Mouse (Mus musculus) cerebellum, adult 9-10 months (tissue): ENCODE data around the gene Hunk.

Source experiments
- DNase-seq: peaks from one replicate; pipeline ENCODE4 v3.0.0; 2022

Gene Hunk

DNA sequence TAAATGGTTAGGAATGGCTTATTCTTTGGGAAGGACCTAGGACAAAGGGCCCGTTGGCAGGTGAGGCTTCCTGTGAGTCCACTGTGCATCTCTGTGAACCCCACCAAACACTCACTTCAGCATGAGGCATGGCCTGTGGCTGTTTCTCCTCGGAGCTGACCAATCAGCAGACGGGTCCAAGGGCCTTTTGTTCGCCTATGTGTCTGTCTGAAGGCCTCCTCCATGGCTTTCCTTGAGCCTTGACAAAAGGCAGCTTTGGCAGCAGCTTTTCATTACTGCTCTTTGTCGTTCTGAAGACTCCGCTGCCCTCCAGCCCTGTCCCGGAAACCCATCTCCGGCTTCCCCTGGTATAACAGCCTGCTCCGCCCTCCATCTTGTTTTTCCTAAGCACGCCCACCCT lies 54.8 kb downstream of the Hunk start:
- DNase-seq: no peak

DNA sequence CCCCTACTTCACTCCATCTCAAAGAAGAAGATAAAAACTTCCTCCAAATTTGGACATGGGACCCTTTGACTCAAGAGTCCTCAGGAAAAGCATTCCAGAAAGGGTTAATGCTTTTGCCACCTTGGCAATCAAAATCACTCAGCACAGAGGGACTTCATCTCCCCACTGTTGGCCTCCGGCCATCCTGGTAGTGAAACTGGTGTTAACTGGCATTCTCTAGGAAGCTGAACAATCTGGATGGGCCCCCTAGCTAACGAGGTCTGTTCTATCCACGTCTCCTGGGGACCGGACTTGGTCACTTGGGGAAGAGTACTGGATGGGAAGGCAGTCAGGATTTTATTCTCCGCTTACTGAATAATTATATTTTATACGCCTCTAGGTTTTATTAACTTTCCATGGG lies 57.2 kb downstream of the Hunk start:
- DNase-seq: no peak

DNA sequence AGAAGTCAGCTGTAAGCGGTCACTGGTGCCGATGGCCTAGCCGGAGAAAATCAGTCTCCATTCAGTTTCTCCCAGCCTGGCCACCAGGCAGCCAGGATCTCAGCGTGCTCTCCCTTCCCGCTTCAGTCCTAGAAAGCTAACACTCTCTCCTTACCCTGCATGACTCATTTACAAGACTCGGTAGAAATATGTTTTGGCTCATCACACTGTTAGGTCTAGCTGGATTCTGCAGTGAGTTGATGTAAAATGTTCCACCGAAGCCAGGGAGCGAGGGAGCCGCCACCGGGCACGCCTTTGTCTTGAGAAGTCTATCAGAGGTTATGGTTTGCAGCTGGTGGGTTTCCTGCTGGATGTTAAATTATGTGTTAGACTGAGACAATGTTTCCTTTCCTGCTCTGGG lies 67.4 kb downstream of the Hunk start:
- no peak for DNase-seq

DNA sequence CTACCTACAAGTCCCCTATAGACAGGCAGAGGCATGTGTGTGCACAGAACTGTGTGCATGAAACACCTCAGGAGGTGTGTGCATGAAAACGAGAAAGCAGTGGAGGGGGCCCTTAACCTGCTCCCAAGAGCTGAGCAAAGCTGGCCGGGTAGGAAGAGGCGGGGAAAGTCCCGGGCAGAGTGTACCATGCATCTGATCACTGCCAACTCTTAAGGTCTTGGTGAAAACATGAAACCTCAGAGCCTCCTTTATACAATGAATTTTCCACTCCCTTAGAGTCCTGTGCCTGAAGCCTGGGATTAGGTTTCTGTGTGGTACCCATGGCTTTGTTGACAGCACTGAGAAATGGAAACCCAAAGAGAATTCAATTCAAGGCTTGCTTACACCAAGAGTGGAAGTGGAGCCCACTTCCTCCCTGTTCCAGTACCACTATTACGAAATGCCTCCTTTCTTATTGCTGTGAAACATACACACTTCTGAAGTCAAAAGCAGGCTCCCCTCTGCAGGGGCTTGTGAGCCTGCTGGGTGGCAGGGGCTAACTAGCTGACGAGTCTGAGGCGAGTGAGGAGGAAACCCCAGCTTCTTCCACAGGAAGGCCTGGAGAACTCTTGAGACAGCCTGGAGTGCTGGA lies 70.8 kb downstream of the Hunk start:
- no peak for DNase-seq

DNA sequence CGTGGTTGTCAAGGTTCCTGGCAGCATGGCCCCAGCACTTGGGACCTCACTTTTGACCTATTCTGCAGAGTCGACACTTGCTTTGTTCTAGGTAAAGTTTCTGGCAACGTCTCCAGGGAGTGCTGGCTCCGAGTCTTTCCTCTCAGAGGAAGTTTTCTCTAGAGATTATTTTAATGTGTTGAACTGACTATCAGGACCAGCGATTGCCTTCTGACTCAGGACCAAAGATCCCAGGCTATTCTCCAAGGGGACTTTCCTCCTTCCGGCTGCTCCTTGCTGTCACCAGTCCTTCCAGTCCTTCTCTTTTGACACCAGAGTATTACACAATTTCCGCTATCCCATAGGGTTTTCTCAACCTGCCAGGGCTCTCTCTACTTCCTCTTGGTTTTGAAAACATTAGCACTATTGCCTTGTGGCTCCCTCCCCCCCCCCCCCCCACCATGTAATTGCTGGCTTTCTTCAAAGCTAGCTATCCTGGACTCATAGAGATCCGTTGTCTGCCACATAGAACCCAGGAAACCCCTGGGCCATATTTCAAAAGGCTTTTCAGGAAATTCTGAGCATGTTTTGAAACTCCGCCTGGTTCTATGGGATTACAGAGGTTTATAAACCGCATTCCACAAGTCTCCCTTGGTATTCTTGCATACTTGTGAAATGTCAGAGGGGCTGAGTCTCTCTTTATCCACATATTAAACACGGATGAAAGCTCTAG lies 73.2 kb downstream of the Hunk start:
- no peak for DNase-seq

DNA sequence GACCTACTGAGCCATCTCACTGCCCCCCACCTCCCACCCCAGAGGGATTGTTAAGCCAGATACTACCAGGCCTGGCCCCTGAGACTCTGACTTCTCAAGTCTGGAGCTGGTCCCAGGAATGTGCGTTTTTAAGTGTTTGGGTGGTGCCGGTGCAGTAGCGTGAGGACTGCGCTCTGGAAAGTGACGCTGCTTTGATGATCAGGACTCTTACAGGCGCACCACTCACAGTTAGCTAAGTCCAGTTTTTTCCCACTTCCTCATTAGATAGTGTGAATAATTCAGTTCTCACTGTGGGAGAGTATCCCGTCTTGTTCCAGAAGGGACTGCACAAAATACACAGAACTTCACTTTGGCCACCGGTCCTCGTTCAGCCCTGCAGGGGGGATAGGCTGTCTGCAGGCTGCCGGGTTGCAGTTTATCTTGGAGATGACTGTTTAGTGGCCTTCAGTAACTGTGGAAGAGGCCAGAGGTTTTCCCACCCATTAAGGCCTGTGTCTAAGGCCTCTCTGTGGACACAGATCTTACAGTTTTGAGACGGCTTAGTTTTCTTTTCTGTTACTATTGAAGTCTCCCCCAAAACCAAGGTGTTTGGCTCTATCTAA lies 75.6 kb downstream of the Hunk start:
- no peak for DNase-seq

DNA sequence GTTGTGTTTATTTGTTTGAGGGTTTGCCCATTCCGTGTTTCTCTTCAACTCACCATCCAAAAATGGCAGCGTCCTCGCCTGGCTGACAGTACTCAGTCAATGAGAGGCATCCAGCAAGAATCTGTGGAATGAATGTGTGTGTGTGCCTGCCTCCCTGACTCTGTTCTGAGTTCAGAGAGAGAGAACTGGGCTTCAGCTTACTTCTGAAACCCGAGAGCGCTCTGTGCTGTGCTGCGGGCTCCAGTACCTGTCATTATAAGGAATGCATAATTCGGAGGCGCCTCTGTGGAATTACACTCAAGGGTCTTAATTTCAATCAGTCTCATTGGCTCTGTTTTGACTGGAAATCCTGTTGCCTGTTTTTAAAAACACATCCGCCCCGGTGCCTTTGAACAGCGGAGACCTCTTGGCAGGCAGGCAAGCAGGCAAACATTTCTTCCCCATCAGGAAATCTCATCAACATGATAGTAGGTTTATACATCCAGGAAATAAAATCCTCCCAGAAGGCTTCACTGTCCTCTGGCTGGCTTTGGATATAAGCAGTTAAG lies 77.0 kb downstream of the Hunk start:
- no peak for DNase-seq

DNA sequence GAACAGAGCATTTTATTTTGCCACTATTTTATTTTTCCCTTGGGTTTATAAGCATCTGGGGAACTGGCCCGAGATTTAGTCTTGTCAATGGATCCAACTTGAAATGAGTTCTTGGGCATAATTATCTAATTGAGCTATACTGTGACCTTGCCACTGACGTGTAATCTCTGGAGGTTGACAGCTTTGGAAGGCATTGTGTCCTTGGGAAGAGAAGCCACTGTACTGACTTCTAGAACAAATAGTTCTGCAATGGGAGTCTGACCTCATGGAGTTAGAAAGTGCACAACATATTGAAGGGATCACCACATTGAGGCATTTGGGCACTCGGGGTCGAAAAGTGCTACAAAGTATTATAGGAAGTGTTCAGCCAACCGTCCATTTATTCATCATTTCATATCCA lies 79.3 kb downstream of the Hunk start:
- DNase-seq: no peak

DNA sequence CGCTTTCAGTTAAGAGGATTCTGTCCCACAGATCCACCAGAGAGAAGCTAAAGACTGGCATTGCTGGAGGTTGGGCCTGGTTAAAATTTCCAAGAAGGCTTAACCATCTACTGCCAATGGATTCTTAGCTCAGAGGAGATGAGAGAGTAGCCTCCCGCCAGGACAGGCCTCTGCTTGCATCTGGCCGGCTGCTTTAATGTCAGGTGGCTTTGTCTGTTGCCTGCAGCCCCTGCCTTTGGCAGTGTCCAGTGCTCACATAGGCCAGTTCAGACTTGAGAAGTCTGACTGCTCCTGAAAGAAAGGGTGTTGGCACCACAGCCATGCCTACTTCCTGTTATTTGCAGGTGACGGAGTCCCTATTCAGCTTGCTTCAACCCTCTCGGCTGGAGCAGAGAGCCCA lies 82.5 kb downstream of the Hunk start:
- no peak for DNase-seq

DNA sequence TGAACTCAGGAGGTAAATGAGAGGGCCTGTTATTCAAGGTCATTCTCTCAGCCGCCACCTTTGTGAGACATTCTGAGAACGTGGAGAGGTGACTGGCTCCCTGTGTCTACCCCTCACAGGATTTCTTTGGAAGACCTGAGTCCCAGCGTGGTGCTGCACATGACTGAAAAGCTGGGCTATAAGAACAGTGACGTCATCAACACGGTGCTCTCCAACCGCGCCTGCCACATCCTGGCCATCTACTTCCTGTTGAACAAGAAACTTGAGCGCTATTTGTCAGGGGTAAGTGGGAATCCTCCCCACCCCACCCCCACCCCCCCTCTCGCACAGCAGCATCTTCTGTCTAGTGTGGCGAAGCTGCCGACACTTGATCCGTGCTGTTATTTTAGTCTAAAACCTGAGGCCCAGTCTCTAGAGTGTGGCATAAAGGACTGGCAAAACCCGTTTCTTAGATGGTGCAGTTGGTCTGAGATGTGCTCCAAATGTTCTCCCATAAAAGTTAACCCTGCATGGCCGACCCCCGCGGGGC lies 90.0 kb downstream of the Hunk start:
- no peak for DNase-seq

DNA sequence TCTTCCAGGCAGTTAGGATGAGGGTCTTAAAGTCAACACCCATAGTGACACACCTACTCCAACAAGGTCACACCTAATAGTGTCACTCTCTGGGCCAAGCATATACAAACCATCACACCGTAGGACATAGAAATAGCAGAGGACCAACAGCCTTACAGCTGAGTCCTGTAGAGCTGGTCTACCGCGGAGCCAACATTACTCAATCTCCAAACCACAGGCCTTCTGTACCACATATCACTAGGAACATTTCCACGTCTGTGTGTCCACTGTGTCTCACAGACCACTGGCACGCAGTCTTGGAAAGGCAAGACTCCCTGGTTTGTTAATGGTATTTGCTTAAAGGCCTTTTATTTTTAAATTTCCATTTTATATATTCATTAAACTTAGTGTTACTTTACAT lies 95.8 kb downstream of the Hunk start:
- DNase-seq: no peak

DNA sequence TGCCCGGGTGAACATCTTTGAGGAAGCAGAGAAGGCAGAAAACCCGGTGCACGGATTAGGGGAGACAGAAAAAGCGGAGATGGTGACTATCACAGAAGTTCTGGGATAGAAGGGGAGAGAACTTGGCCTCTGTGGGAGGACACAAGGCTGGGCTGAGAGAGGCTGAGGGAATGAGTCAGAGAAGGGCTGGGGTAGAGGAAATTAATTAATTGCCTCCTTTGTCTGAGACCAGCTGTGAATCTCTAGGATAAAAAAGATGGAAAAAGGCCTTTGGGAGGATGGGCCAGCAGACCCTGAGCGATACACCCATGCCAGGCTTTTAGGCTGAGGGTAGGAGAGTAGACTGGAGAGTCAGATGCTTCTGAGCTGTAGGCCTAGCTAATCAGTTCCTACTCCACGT lies 97.5 kb downstream of the Hunk start:
- DNase-seq: no peak

DNA sequence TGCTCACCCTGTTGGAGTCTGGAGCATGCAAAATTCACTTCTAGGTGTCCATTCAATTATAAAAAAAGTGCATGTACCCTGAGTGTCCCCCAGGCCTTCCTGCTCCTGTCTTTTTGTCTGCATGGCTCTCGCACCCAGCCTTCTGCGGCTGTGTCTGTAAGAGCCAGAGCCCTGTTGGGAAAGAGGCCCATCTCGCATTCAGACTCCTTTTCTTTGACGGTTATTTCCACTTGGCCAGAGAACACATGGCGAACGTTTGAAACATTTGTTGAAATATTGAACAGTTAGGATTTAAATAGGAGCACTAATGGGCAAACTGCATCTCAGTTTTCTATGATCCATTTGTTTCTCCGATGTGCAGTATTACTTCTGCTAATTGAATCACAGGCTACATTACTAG lies 99.3 kb downstream of the Hunk start:
- DNase-seq: no peak

DNA sequence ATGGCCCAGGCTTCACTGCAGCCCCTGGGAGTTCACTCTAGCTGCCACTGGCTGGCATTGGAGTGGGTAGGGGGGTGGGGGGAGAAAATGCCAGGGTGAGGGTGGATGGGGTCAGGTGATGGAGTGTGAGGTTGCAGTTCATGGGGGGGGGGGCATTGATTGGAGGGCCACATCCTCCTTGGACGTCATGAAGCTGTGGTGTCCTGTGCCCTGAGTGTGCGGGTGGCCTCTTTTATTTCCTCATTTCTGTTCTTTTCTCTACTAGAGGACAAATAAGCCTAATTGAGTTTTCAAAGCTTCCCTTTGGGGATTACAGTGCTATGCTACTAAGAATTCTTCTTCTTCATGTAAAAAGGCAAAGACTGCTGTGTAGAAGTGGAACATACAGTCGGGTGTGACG lies 99.8 kb downstream of the Hunk start:
- DNase-seq: no peak

DNA sequence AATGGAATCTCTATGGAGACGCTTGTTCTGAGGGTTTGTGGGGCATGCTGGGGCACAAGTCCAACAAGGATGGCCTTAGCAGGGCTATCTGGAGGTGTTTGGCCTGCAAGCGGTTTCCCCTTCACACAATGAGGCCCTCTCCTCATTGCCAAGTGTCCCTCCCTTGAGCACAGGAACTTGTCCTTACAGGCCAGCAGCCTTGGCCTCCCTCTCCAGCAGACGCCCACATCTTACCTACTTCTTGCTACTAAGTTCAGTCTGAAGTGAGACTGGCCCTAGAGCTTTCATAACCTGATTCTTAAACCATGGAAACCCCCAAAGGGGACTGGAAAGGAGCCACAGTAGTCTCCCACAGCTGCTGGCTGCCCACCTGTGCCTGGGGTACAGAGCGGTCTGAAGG lies 104.3 kb downstream of the Hunk start:
- no peak for DNase-seq

DNA sequence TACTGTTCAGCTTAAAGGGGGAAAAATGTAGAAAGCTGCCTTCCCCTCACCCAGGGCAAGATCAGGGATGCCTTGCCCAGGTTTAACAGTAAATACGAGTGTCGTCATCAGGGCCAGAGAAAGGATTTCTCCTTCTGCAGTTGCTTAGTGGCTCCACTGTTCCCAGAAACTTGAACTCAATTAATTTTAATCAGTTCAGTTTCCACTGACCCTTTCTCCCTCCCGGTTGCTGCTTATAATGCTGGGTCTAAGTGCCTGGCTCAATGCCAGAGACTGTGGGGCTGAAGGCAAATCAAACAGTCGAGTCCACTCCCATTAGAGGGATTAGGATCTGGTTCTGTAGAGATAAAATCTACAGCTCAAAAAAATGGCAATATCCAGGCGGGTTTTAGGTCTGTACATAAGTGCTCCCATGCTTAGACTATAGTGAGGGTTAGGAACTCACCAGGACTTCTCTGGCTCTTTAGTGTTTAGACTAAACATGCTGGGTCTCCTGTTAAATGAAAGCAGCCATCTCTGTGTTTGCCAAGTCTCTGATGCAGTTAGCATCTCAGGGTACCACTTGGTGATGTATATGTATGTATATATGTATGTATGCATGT lies 106.2 kb downstream of the Hunk start:
- no peak for DNase-seq

DNA sequence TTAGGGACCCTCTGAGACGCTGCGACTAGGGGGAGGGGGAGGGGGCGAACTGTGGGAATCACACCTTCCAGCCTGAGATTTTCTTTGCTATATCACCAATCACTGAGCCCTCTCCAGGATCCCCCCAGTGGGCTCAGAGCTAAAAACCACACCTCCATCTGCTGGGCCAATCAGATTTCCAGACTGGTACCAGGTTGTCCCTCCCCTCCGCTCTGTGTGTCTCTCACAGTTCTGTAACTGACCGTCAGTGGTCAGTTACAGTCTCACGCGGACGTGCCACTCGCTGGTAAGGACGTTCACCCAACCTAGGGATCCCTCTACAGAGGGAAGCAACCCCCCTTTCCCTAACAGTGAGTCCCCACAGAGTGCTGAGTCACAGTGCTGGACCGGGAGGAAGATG lies 111.1 kb downstream of the Hunk start:
- DNase-seq: no peak

DNA sequence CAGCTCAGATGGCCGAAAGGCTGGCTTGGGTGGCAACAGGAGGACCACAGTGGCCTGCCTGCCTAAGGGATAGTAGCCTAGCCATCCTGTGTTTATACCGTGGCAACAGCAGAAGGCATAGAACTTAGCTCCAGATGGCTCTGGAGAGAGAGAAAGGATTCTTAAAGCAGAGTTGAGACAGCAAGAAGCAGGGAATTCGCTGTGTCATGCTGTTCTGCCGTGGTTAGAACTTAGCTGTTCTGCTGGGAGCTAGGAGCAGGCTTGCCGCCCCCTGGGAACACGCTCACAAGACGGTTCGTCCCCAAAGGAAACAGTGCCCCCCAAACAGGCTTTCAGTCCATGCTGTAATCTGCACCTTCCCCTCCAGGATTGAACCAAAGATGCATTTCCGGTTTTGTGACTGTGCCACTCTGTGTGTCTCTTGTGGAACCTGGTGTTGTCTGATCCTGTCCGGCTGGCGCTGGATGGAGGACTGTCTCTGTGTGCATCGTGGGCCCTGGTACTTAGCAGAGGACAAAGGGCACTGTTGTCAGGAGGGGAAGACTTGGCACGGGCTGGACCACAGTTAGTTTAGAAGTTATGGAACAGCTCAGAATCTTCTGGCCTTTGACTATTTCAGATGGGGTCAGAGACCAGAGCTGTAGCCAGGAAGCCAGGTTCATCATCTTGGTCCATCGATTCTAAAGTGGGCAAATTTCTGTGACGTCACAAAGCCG lies 112.1 kb downstream of the Hunk start:
- DNase-seq: no peak

DNA sequence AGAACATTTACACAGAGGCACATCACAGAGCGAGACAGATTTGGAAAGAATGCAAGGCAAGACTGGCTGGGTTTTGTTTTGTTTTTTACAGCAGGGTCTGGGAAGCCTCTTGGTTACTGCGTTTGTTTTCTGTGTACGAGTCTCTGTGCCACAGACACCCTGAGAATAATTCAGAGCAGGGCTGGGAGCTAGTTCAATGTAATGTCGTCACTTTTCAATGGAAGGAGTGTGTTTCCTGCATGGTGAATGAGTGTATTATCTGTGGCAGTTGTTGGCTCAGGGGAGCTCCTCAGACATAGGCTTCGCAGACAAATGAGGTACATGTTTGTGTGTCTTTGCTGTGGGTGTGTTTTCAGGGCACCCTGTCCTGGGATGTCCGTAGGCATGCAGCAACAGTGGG lies 115.0 kb downstream of the Hunk start:
- DNase-seq: no peak

DNA sequence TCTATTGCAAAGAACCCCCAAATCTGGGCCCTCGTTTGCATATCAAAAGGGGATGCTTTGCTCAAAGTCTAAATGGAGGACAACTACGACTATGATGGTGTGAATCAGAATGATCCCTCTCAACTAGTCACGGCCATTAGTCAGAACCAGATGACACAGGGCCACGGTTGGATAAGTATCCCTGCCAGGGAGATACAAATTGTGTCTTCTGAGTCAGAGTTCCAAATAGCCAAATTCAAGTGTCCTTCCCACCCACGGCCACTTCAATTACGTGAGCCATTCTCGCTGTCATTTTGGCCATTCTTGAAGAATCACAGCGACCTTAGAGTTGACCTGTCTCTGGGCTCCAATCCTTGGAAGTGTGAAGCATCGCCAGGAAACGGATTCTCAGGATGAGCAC lies 119.4 kb downstream of the Hunk start:
- DNase-seq: no peak

DNA sequence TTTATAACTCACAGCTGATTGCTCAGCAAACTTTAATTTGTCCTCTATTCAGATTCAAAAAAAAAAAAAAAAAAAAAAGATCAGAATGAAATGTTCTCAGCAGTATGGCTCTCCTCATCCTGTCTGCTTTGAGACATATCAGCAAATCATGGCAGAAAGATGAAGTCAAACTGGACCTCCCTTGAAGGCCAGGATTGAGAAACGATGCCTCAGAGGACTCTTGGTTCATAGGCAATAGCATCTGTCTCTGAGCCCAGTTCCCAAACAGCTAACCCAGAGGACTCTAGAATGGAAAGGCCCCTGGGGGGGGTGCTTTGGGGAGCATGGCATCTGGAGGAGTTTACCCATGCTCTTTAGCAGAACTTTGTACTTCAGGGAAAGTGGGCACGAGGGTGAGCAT lies 119.9 kb downstream of the Hunk start:
- DNase-seq: no peak

DNA sequence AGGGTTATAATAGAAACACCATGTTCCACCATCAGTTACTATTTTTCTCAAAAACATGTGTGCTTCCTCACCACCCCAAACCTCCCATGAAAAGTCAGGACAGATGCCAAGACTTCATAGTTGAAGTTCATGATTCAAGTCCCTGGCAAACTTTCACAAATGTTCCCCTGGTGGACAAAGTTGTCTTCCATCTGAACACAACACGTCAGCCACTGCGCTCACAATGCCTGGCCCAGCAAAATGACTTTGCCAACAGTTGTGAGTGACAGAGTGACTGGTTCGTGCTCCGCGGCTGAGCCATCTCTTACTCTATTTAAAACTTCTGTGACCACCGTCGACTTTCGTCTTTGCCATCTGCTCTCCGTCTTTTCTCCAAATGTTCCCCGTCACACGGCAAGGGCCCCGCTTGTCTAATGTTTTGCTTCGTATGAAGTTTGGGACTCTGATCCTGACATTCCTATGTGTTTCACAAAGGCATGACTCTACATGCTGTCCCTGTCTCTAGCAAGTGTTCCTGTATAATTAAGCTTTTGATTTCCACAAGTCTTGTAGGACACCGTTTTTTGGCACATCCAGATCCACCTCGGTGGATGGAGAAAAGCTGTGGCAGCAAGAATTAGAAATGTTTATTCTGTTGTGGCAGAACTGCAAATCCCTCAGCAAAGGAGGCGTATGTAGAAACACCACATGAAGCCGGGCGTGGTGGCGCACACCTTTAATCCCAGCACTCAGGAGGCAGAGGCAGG lies 125.9 kb downstream of the Hunk start:
- no peak for DNase-seq
